Mouse (Mus musculus): Measurements from ENCODE around the gene Nudc. TPM values are rescaled to one million over a fixed set of nuclear protein-coding genes. Genes with fewer than 3 reads are reported as not detected.
"Not testable (repeated sequence)": the region's sequence is repeated elsewhere in the genome, so short reads cannot be mapped to it uniquely, and the experiment has no call there.

Nudc gene
- total RNA-seq, 4 experiments from 2014 or later = 120 to 138 (median 128) TPM

GRCm38 (mm10) chr4:133536652-133537051, 9.1 kb downstream of the Nudc start:
- DNase-seq (ENCODE audit: low spot score in 2 of 2) = no peak

GRCm38 (mm10) chr4:133536081-133536480, 9.7 kb downstream of the Nudc start:
- no peak for DNase-seq (ENCODE audit: low spot score in 2 of 2)

GRCm38 (mm10) chr4:133532777-133533176, 13.0 kb downstream of the Nudc start:
- DNase-seq (ENCODE audit: low spot score in 2 of 2) = no peak

GRCm38 (mm10) chr4:133527788-133528187, 18.0 kb downstream of the Nudc start:
- no peak for DNase-seq (ENCODE audit: low spot score in 2 of 2)

GRCm38 (mm10) chr4:133521502-133521901, 24.3 kb downstream of the Nudc start:
- DNase-seq (ENCODE audit: low spot score in 2 of 2) = no peak

- no peak for DNase-seq (ENCODE audit: low spot score in 2 of 2)
These were observed 26.5 kb downstream of the Nudc start for GRCm38 (mm10) chr4:133519369-133519665.

- DNase-seq (ENCODE audit: low spot score in 2 of 2) = no peak
These were observed 27.0 kb downstream of the Nudc start, which contains the start of gene Kdf1 for GRCm38 (mm10) chr4:133518601-133519368. TSS of gene Kdf1 (plus strand) at chr4:133518963.

GRCm38 (mm10) chr4:133512972-133513371, 32.8 kb downstream of the Nudc start:
- peak in 1 of 2 experiments; percentile 82 for DNase-seq (ENCODE audit: low spot score in 2 of 2)

- not testable (repeated sequence) for DNase-seq (ENCODE audit: low spot score in 2 of 2)
These were observed 33.3 kb downstream of the Nudc start for GRCm38 (mm10) chr4:133512511-133512910.

GRCm38 (mm10) chr4:133511050-133511449, 34.7 kb downstream of the Nudc start:
- DNase-seq (ENCODE audit: low spot score in 2 of 2) = no peak

GRCm38 (mm10) chr4:133508990-133509389, 36.8 kb downstream of the Nudc start:
- peak; percentile 77 for DNase-seq (ENCODE audit: low spot score in 2 of 2)

GRCm38 (mm10) chr4:133506573-133506972, 39.2 kb downstream of the Nudc start:
- no peak for DNase-seq (ENCODE audit: low spot score in 2 of 2)

- DNase-seq (ENCODE audit: low spot score in 2 of 2) = no peak
These were observed 40.9 kb downstream of the Nudc start for GRCm38 (mm10) chr4:133504755-133505485.

GRCm38 (mm10) chr4:133504300-133504699, 41.5 kb downstream of the Nudc start:
- no peak for DNase-seq (ENCODE audit: low spot score in 2 of 2)

- no peak for DNase-seq (ENCODE audit: low spot score in 2 of 2)
These were observed 44.3 kb downstream of the Nudc start for GRCm38 (mm10) chr4:133501514-133501913.

GRCm38 (mm10) chr4:133498160-133498724, 47.6 kb downstream of the Nudc start, which contains the start of gene Trnp1:
TSS of gene Trnp1 (minus strand) at chr4:133498550.
- peak; percentile 86 to 87 for DNase-seq (ENCODE audit: low spot score in 2 of 2)

- DNase-seq (ENCODE audit: low spot score in 2 of 2) = no peak
These were observed 48.2 kb downstream of the Nudc start for GRCm38 (mm10) chr4:133497461-133498159.

GRCm38 (mm10) chr4:133496738-133497445, 48.9 kb downstream of the Nudc start:
- DNase-seq (ENCODE audit: low spot score in 2 of 2) = no peak

GRCm38 (mm10) chr4:133495711-133496110, 50.1 kb downstream of the Nudc start:
- no peak for DNase-seq (ENCODE audit: low spot score in 2 of 2)

GRCm38 (mm10) chr4:133494867-133495266, 50.9 kb downstream of the Nudc start:
- no peak for DNase-seq (ENCODE audit: low spot score in 2 of 2)

- peak; percentile 69 to 83 for DNase-seq (ENCODE audit: low spot score in 2 of 2)
These were observed 51.4 kb downstream of the Nudc start for GRCm38 (mm10) chr4:133494432-133494831.

Measured in layer of hippocampus, adult 8-10 months (tissue).